Mouse (Mus musculus) lung, postnatal 0 days (tissue): ENCODE data around the gene Atp1b3. TPM values are rescaled to one million over a fixed set of nuclear protein-coding genes. Genes with fewer than 3 reads are reported as not detected.

Experiments
- ATAC-seq: fragments of 200-750 bp; cut with Nextera tagmentation; 2 replicates; pipeline ENCODE4 v1.8.0; 2017; ENCODE audit warnings: moderate library complexity
- DNase-seq: peaks from one replicate; pipeline ENCODE4 v3.0.0-alpha.2; 2016; ENCODE audit warnings: low spot score
- H3K27ac ChIP-seq: fragments of 300-500 bp; sonication (generic); 2 replicates; pipeline ENCODE4 v1.5.1; 2014; ENCODE audit warnings: antibody characterized with exemption, mild to moderate bottlenecking, low read length, mixed read lengths
- H3K27me3 ChIP-seq: fragments of 300-500 bp; sonication (generic); replicated peaks from 2 replicates; pipeline ENCODE4 v1.6.1; 2014; ENCODE audit warnings: low read length, mixed read lengths; ENCODE audit not compliant: insufficient read depth
- H3K36me3 ChIP-seq: fragments of 300-500 bp; sonication (generic); 2 replicates; pipeline ENCODE4 v1.6.1; 2014; ENCODE audit warnings: low read length, mixed read lengths; ENCODE audit not compliant: insufficient read depth
- H3K4me1 ChIP-seq: fragments of 300-500 bp; sonication (generic); 2 replicates; pipeline ENCODE4 v1.6.1; 2014; ENCODE audit warnings: antibody characterized with exemption, low read depth, low read length, mixed read lengths; ENCODE audit not compliant: insufficient read depth
- H3K4me2 ChIP-seq: fragments of 300-500 bp; sonication (generic); replicated peaks from 2 replicates; pipeline ENCODE4 v1.6.1; 2014; ENCODE audit warnings: low read depth, mild to moderate bottlenecking, low read length, moderate library complexity, mixed read lengths
- H3K4me3 ChIP-seq: fragments of 300-500 bp; sonication (generic); 2 replicates; pipeline ENCODE4 v1.5.1; 2014; ENCODE audit warnings: low read depth, low read length
- H3K9ac ChIP-seq: fragments of 300-500 bp; sonication (generic); replicated peaks from 2 replicates; pipeline ENCODE4 v1.6.1; 2014; ENCODE audit warnings: low read depth, mild to moderate bottlenecking
- H3K9me3 ChIP-seq: fragments of 300-500 bp; sonication (generic); 2 replicates; pipeline ENCODE4 v1.6.1; 2016; ENCODE audit warnings: low read length, mixed read lengths
- CTCF ChIP-seq: IDR thresholded peaks from 2 replicates; pipeline ENCODE4 v1.5.1; 2016; ENCODE audit warnings: antibody characterized with exemption, mild to moderate bottlenecking
- EP300 ChIP-seq: IDR thresholded peaks from 2 replicates; pipeline ENCODE4 v1.6.1; 2016; ENCODE audit warnings: antibody characterized with exemption, mild to moderate bottlenecking, control low read depth
- WGBS: fragments of 180-500 bp; shearing (Covaris S2); extraction: QIAGEN DNeasy Blood & Tissue Kit; methylation state at CpG from one replicate; pipeline ENCODE4 v1.1.7; 2014; 5-methylcytosine and 5-hydroxymethylcytosine counted together
- polyA plus RNA-seq: library from polyadenylated mRNA; unstranded; fragments of >200 nt; fragmentation: Nextera tagmentation; extraction: Ambion mirVana; gene quantifications from 2 replicates; pipeline ENCODE4 v1.2.1, GENCODE M21; 2015

The Atp1b3 gene
- polyA plus RNA-seq, 1 experiment from 2014 or later: 206 TPM

DNA sequence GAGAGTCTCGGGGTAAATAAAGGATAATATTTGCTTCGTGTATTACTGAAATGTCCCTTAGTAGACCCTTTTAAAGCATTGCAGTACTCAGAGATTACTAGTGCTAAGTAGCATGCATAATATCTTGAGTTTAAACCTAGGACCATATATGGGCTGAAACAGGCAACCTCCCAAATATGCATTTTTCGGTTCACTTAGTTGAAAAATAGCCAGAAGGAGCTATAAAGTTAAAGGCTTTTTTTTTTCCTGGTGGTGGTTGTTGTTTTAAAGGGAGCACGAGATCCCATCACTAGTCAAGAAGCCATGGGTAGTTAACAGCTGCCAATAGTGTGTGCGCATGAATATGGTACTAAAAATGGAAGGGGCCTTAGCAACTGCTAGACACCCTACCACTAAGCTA lies 6.8 kb upstream of the Atp1b3 start:
- ATAC-seq (no peak), DNase-seq (peak; percentile 35)
- TF ChIP-seq CTCF (no peak), EP300 (no peak)
- H3K36me3 ChIP-seq: no peaks in the 10 kb centered on the region
- H3K4me1 ChIP-seq: no peaks in the 10 kb centered on the region; the same call in 1 of the 2 replicates
- H3K9ac ChIP-seq: no peak overlapping the region
- H3K27ac ChIP-seq: no peak overlapping the region
- H3K9me3 ChIP-seq: no peaks in the 10 kb centered on the region
- H3K4me2 ChIP-seq: no peak overlapping the region
- 57% methylated on average over 5 of the region's 5 CpGs for WGBS
- H3K27me3 ChIP-seq: no peaks in the 10 kb centered on the region
- H3K4me3 ChIP-seq: no peak overlapping the region

DNA sequence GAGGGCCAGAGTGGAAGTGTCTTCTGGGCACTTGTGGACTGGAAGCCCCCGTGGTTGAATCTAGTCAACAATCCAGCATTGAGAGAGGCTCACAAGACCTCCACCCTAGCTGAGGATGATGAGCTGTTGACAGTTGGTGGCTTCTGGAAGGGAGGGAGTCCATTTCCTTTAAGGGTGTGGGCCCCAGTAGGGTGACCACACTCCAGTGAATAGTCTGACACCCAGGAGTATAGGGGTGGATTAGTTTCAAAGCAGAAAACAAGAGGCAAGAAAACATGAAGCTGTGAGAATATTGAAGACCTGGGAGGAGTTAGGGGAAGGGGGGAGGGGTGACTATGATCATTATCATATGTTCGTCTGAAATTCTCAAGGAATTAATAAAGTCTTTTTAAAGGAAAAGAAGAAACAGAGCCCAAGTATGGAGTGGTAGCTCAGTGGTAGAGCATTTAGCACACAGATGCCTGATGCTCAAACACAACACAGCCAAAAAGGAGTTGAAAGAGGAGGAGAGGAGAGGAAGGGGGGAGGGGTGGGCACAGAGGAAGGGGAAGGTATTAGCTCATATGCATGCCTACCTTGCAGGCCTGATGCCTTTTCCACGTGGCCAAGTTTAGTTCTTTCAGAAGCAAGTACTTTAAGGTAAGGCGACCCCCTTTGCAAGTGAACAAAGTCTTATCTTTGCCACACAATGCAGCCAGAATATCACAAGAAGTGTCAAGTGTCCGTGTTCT lies 5.6 kb upstream of the Atp1b3 start:
- 48% methylated on average over 5 of the region's 5 CpGs for WGBS
- no peak overlapping the region for H3K27ac ChIP-seq
- TF ChIP-seq EP300 (no peak), CTCF (no peak)
- H3K9me3 ChIP-seq: no peaks in the 10 kb centered on the region
- H3K9ac ChIP-seq: no peak overlapping the region
- H3K27me3 ChIP-seq: no peaks in the 10 kb centered on the region
- H3K4me3 ChIP-seq: no peak overlapping the region
- H3K4me2 ChIP-seq: no peak overlapping the region
- no peaks in the 10 kb centered on the region for H3K36me3 ChIP-seq
- ATAC-seq: no peak; the same call in 1 of the 2 replicates
- H3K4me1 ChIP-seq: no peaks in the 10 kb centered on the region; the same call in 1 of the 2 replicates
- no peak for DNase-seq

DNA sequence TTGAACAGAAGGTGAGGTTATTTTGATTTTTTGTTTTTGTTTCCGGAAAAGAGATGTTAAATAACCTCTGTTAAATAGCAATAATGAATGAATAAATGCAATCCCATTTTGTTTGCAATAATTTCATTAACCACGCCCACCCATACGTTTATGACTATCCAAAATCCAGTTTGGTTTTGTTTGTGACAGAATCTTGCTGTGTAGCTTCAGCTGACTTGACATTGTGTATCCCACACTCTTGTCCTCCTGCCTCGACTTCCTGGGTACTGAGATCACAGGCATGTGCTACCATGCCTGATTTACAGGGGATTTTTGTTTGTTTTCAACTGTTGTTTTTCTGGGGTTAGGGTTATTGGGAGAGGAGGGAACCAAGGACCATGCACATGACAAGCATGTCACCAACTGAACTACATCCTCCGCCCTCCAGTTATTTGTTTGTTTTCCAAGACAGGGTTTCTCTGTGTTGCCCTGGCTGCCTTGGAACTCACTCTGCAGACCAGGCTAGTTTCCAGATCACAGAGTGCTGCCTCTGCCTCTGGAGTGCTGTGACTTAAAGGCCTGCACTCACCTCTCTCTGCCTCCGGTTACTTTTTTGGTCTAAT lies 1.1 kb upstream of the Atp1b3 start:
- ATAC-seq (no peak), DNase-seq (no peak)
- H3K4me3 ChIP-seq: no peak overlapping the region
- TF ChIP-seq EP300 (no peak), CTCF (no peak)
- H3K9me3 ChIP-seq: no peaks in the 10 kb centered on the region
- H3K27me3 ChIP-seq: no peaks in the 10 kb centered on the region
- WGBS: 64% methylated on average over 6 of the region's 6 CpGs
- no peak overlapping the region for H3K9ac ChIP-seq
- H3K36me3 ChIP-seq: no peaks in the 10 kb centered on the region
- H3K4me2 ChIP-seq: no peak overlapping the region
- H3K4me1 ChIP-seq: peaks cover 6% of the 10 kb centered on the region; the same call in 1 of the 2 replicates
- H3K27ac ChIP-seq: no peak overlapping the region

DNA sequence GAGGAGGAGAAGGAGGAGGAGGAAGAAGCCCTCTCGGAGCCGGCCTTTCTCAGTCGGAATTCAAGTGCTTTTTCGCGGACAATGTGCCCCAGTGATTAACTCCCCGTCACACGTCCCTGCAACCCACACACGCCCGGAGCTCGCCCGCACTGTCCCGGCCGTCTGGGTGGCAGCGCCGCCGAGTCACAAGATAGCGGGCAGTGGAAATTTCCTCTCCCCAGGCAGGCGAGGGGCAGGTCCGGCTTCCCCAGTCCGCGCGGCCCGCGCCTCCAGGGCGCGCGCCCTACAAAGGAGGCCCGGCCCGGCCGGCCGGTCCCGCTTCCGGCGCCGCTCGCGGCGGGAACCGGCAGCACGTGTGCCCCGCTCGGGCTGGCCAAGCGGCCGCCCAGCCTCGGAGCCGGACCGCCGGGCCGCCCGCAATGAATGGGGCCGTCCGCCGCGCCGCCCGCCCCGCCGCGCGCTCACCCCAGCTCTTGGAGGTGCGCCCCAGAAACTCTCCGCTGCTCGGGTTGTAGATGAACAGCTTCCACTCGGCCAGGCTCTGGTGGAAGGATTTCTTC lies 581 bp downstream of the Atp1b3 start:
- Histone ChIP-seq H3K27me3 (no peaks in the 10 kb centered on the region), H3K4me2 (peak overlapping the region; percentile 60), H3K4me1 (peaks cover 10% of the 10 kb centered on the region; the same call in 1 of the 2 replicates), H3K4me3 (peak overlapping the region; percentile 84), H3K9ac (peak overlapping the region; percentile 72), H3K36me3 (no peaks in the 10 kb centered on the region), H3K27ac (peak overlapping the region; percentile 92), H3K9me3 (no peaks in the 10 kb centered on the region)
- peak; percentile 82 for DNase-seq
- peak; percentile 70 for ATAC-seq
- no peak for TF ChIP-seq EP300
- no peak for TF ChIP-seq CTCF
- 4% methylated on average over 48 of the region's 64 CpGs for WGBS

DNA sequence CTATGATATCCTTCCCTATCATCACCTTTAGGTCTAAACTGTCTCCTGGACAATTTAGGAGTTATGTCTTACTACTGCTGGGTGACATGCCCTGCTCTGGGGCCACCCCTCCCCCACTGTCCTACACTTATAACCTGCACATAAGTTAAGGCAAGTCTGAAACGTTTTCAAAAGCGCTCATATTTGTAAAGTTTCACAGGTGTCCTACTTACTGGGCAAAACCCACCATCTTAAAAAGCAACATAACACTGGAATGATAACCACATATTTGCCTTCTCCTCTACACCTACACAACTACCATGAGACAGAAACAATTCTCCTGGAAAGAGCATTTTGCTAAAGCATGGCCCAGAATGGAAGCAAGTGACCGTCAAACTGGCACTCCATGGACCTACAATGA lies 4.2 kb downstream of the Atp1b3 start:
- no peak for TF ChIP-seq CTCF
- TF ChIP-seq EP300: no peak
- Histone ChIP-seq H3K9me3 (no peaks in the 10 kb centered on the region), H3K4me3 (no peak overlapping the region), H3K27ac (no peak overlapping the region), H3K36me3 (no peaks in the 10 kb centered on the region), H3K27me3 (no peaks in the 10 kb centered on the region), H3K9ac (no peak overlapping the region), H3K4me1 (peaks cover 10% of the 10 kb centered on the region; the same call in 1 of the 2 replicates), H3K4me2 (no peak overlapping the region)
- no peak for ATAC-seq
- no peak for DNase-seq
- WGBS: 73% methylated on average over 3 of the region's 3 CpGs

DNA sequence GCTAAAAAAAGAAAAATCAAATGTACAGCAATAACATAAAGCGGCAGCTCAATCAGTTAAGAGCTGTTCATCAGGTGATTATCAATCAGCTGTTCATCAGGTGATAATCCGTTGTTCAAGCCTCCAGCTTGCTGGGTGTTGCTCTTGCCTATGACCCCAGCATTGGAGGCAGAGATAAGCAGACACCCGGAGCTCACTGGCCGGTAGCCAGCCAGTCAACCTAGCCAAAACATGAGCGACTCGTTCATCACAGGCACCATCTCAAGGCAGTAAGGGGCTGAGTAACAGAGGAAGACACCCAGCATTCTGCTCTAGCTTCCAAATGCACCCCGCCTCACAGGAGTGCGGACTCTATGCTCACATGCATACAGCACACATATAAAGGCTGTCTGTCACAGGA lies 10.4 kb downstream of the Atp1b3 start:
- Histone ChIP-seq H3K27me3 (no peaks in the 10 kb centered on the region), H3K27ac (no peak overlapping the region)
- no peak for ATAC-seq

More for the DNA sequence above, 10.4 kb downstream of the Atp1b3 start:
- H3K4me2 ChIP-seq: no peak overlapping the region
- H3K9me3 ChIP-seq: no peaks in the 10 kb centered on the region
- WGBS: 42% methylated on average over 8 of the region's 8 CpGs
- no peak overlapping the region for H3K4me3 ChIP-seq
- no peaks in the 10 kb centered on the region for H3K4me1 ChIP-seq
- H3K9ac ChIP-seq: no peak overlapping the region
- no peaks in the 10 kb centered on the region for H3K36me3 ChIP-seq
- TF ChIP-seq EP300 (no peak), CTCF (no peak)
- no peak for DNase-seq
